Mouse (Mus musculus) forebrain, embryonic 12.5 days (tissue): ENCODE results near the gene Nanp. TPM values are rescaled to one million over a fixed set of nuclear protein-coding genes. Genes with fewer than 3 reads are reported as not detected.

Experiments
- ATAC-seq: fragments of 200-750 bp; cut with Nextera tagmentation; 2 replicates; pipeline ENCODE4 v1.8.0; 2017; ENCODE audit warnings: moderate TSS enrichment; ENCODE audit not compliant: low FRiP score
- H3K27ac ChIP-seq: fragments of 300-500 bp; sonication (generic); 2 replicates; pipeline ENCODE4 v1.5.1; 2016; ENCODE audit warnings: mild to moderate bottlenecking
- H3K27me3 ChIP-seq: fragments of 300-500 bp; sonication (generic); 2 replicates; pipeline ENCODE4 v1.6.1; 2016; ENCODE audit warnings: mild to moderate bottlenecking
- H3K36me3 ChIP-seq: fragments of 300-500 bp; sonication (generic); replicated peaks from 2 replicates; pipeline ENCODE4 v1.6.1; 2016; ENCODE audit warnings: mild to moderate bottlenecking
- H3K4me1 ChIP-seq: fragments of 300-500 bp; sonication (generic); 2 replicates; pipeline ENCODE4 v1.6.1; 2016
- H3K4me2 ChIP-seq: fragments of 300-500 bp; sonication (generic); 2 replicates; pipeline ENCODE4 v1.6.1; 2016; ENCODE audit warnings: mild to moderate bottlenecking, moderate library complexity
- H3K4me3 ChIP-seq: fragments of 300-500 bp; sonication (generic); replicated peaks from 2 replicates; pipeline ENCODE4 v1.5.1; 2016; ENCODE audit warnings: mild to moderate bottlenecking
- H3K9ac ChIP-seq: fragments of 300-500 bp; sonication (generic); 2 replicates; pipeline ENCODE4 v1.6.1; 2016; ENCODE audit warnings: mild to moderate bottlenecking
- H3K9me3 ChIP-seq: fragments of 300-500 bp; sonication (generic); 2 replicates; pipeline ENCODE4 v1.6.1; 2016
- WGBS: fragments of 180-500 bp; shearing (Covaris S2); methylation state at CpG from one replicate; pipeline ENCODE4 v1.1.7; 2016; 5-methylcytosine and 5-hydroxymethylcytosine counted together
- polyA plus RNA-seq: library from polyadenylated mRNA; unstranded; fragments of >200 nt; fragmentation: Nextera tagmentation; extraction: Ambion mirVana; gene quantifications from 2 replicates; pipeline ENCODE4 v1.2.1, GENCODE M21; 2016

Nanp gene
- polyA plus RNA-seq, 1 experiment from 2014 or later = 44.1 TPM

- no peaks in the 10 kb centered on the region for H3K27me3 ChIP-seq
- no peaks in the 10 kb centered on the region for H3K36me3 ChIP-seq
- no peak overlapping the region for H3K27ac ChIP-seq
- ATAC-seq = no peak
- H3K4me3 ChIP-seq = no peak overlapping the region
- H3K4me2 ChIP-seq = no peak overlapping the region
- H3K9ac ChIP-seq = no peak overlapping the region
- H3K4me1 ChIP-seq = no peaks in the 10 kb centered on the region
- WGBS = 98% methylated on average over 4 of the region's 4 CpGs
- 0 out of 2 replicates have a peak, but pooled peaks cover 5% of the 10 kb centered on the region for H3K9me3 ChIP-seq
Observed at GRCm38 (mm10) chr2:150991050-150991449, 48.1 kb downstream of the Nanp start.

DNA sequence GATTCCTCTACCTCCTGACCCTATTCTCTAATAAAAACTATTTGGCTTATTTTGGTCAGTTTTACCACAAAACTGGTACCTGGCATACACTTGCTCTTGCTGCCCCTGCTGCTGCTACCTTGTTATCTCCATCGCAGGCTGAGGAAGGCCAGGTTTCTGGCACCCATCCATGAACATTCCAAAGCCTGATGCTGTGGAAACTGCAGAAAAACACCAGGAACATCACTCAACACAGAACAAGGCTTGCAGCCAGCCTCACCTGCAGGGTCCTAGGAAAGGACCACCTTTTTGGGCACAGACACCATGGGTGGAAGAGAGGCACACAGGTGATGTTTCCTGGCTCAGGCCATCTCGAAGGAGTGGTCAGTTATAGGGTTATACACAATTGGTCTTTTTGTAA lies 48.7 kb downstream of the Nanp start:
- Histone ChIP-seq H3K27ac (no peak overlapping the region), H3K4me2 (no peak overlapping the region), H3K36me3 (no peaks in the 10 kb centered on the region), H3K4me3 (no peak overlapping the region), H3K9ac (no peak overlapping the region), H3K27me3 (no peaks in the 10 kb centered on the region), H3K4me1 (no peaks in the 10 kb centered on the region), H3K9me3 (0 out of 2 replicates have a peak, but pooled peaks cover 5% of the 10 kb centered on the region)
- WGBS = 93% methylated on average over 2 of the region's 2 CpGs
- ATAC-seq = no peak

GRCm38 (mm10) chr2:150985359-150985758 lies 53.8 kb downstream of the Nanp start:
- Histone ChIP-seq H3K27me3 (no peaks in the 10 kb centered on the region), H3K27ac (no peak overlapping the region), H3K4me1 (no peaks in the 10 kb centered on the region), H3K4me2 (no peak overlapping the region), H3K9ac (no peak overlapping the region), H3K9me3 (0 out of 2 replicates have a peak, but pooled peaks cover 5% of the 10 kb centered on the region), H3K36me3 (no peaks in the 10 kb centered on the region), H3K4me3 (no peak overlapping the region)
- WGBS = 99% methylated on average over 2 of the region's 2 CpGs
- ATAC-seq = no peak

DNA sequence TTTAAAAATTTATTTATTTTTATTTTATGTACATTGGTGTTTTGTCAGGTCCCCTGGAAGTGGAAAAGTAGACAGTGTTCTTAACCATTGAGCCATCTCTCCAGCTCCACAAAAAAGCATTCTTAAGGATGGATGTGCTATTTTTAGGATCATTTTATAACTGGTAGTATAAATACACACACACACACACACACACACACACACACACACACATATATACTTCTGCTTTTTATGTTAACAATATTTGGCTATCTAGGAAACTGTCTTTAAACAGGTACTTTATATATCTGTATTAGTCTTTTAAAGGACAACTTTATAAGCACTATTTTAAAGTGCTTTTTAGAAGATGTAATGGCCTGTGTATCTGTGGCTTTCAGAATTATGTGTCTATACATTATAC lies 57.1 kb downstream of the Nanp start:
- no peaks in the 10 kb centered on the region for H3K4me1 ChIP-seq
- no peaks in the 10 kb centered on the region for H3K27me3 ChIP-seq
- H3K27ac ChIP-seq = no peak overlapping the region
- peaks cover 15% of the 10 kb centered on the region for H3K36me3 ChIP-seq
- no peak overlapping the region for H3K4me2 ChIP-seq
- ATAC-seq = no peak
- H3K9ac ChIP-seq = no peak overlapping the region
- no peaks in the 10 kb centered on the region for H3K9me3 ChIP-seq
- no peak overlapping the region for H3K4me3 ChIP-seq

- no peak for ATAC-seq
- WGBS = 92% methylated on average over 7 of the region's 7 CpGs
Observed at GRCm38 (mm10) chr2:150981524-150981923, 57.7 kb downstream of the Nanp start.

GRCm38 (mm10) chr2:150979861-150980620 lies 59.2 kb downstream of the Nanp start:
- H3K4me1 ChIP-seq = no peaks in the 10 kb centered on the region
- 0 out of 2 replicates have a peak overlapping the region, but pooled peaks have one; percentile 29 for H3K9ac ChIP-seq
- no peak overlapping the region for H3K4me3 ChIP-seq
- peaks cover 27% of the 10 kb centered on the region for H3K36me3 ChIP-seq
- no peak overlapping the region for H3K4me2 ChIP-seq
- WGBS = 93% methylated on average over 14 of the region's 14 CpGs
- ATAC-seq = no peak
- no peak overlapping the region for H3K27ac ChIP-seq
- no peaks in the 10 kb centered on the region for H3K27me3 ChIP-seq
- H3K9me3 ChIP-seq = no peaks in the 10 kb centered on the region

More at GRCm38 (mm10) chr2:150981524-150981923, 57.7 kb downstream of the Nanp start:
- H3K27me3 ChIP-seq = no peaks in the 10 kb centered on the region
- H3K4me1 ChIP-seq = no peaks in the 10 kb centered on the region
- H3K4me2 ChIP-seq = no peak overlapping the region
- no peak overlapping the region for H3K4me3 ChIP-seq
- H3K9ac ChIP-seq = no peak overlapping the region
- no peak overlapping the region for H3K27ac ChIP-seq
- no peaks in the 10 kb centered on the region for H3K9me3 ChIP-seq
- H3K36me3 ChIP-seq = peaks cover 15% of the 10 kb centered on the region

Other genes starting within 250 kb of the Nanp start
- gene Abhd12, start 134.7 kb downstream of the Nanp start, polyA plus RNA-seq = 57.2 and 60.1 TPM in 2 replicates
- 64.0 and 66.8 TPM in 2 replicates for gene Gins1, start 134.0 kb downstream of the Nanp start, polyA plus RNA-seq
- 24.3 and 24.4 TPM in 2 replicates for gene Ninl, start within 50 bp of the Nanp start, polyA plus RNA-seq
- gene Gm14151, start 53.0 kb upstream of the Nanp start, polyA plus RNA-seq = not detected in 2 replicates
- not detected in 2 replicates for gene Gm14147, start 58.8 kb upstream of the Nanp start, polyA plus RNA-seq